Mouse (Mus musculus): ENCODE measurements around the gene Pus1. TPM values are rescaled to one million over a fixed set of nuclear protein-coding genes. Genes with fewer than 3 reads are reported as not detected.

Pus1 gene
- polyA plus RNA-seq, 2 experiments, result 17.2 to 23.9 TPM

DNA sequence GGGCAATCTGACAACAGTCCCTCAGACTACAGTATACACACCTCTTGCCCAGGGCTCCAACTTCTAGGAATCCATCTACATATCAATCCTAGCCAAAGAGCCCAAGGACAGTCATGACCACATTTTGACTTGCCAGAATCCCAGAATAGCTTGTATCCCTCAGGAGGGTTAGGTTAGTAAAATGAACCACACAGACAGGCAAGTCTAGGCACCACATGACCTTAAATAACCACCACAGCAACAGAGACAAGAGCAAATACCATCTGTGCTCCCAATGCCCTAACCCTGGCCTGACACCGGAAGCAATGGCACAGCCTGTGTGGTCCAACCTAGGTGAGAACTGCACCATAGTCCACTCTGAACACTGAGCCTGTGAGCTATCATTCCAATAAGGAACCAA lies 26.2 kb upstream of the Pus1 start:
- Histone ChIP-seq H3K4me3 (ENCODE audit: insufficient read depth in 1 of 2, low read depth in 2 of 2, low read length in 2 of 2) (no peak overlapping the region), H3K27ac (peak overlapping the region; percentile 21; the same call in 1 of the 2 replicates), H3K9ac (replicated peaks) (no peak overlapping the region; the same call in 1 of the 2 replicates), H3K9me3 (ENCODE audit: control insufficient read depth, low read length) (no peaks in the 10 kb centered on the region), H3K27me3 (ENCODE audit: control insufficient read depth, insufficient read depth, low read length) (no peaks in the 10 kb centered on the region), H3K36me3 (replicated peaks; ENCODE audit: control insufficient read depth, insufficient read depth, low read depth) (peaks cover 12% of the 10 kb centered on the region; the same call in 1 of the 2 replicates), H3K4me1 (replicated peaks; ENCODE audit: control insufficient read depth in 2 of 2, insufficient read depth in 2 of 2, low read length in 1 of 2) (peaks cover 23 to 46% of the 10 kb centered on the region in 2 experiments), H3K4me2 (ENCODE audit: low read depth) (peak overlapping the region; percentile 85)
- ATAC-seq (ENCODE audit: insufficient read depth) (no peak), DNase-seq (ENCODE audit: low read depth in 3 of 3, low spot score in 3 of 3) (no peak)
- WGBS (ENCODE audit: insufficient replicate concordance), result 91% methylated on average over 1 of the region's 1 CpGs
- TF ChIP-seq EP300 (IDR thresholded peaks at IDR 0.05; ENCODE audit: low read depth) (no peak), CTCF (IDR thresholded peaks at IDR 0.05; ENCODE audit: low read depth) (no peak)

DNA sequence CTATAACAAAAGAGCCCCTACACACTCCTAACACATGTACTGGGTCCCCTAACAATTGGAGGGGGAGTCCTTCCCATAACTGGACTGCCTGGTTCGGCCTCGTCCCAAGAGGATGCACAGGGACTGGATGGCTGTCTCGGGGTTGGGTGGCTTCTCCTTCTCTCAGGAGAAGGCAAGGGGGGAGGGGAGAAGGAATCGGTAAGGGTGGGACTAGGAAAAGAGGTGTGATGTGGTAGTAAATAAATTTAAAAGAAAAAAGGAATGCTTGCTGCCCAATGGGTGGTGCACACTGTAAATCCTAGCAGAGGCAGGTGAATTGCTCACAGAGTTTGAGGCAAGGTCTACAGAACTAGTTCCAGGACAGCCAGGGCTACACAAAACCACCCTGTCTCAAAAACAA lies 25.7 kb upstream of the Pus1 start:
- peaks cover 12% of the 10 kb centered on the region; the same call in 1 of the 2 replicates for H3K36me3 ChIP-seq (replicated peaks; ENCODE audit: control insufficient read depth, insufficient read depth, low read depth)
- 84% methylated on average over 4 of the region's 4 CpGs for WGBS (ENCODE audit: insufficient replicate concordance)

DNA sequence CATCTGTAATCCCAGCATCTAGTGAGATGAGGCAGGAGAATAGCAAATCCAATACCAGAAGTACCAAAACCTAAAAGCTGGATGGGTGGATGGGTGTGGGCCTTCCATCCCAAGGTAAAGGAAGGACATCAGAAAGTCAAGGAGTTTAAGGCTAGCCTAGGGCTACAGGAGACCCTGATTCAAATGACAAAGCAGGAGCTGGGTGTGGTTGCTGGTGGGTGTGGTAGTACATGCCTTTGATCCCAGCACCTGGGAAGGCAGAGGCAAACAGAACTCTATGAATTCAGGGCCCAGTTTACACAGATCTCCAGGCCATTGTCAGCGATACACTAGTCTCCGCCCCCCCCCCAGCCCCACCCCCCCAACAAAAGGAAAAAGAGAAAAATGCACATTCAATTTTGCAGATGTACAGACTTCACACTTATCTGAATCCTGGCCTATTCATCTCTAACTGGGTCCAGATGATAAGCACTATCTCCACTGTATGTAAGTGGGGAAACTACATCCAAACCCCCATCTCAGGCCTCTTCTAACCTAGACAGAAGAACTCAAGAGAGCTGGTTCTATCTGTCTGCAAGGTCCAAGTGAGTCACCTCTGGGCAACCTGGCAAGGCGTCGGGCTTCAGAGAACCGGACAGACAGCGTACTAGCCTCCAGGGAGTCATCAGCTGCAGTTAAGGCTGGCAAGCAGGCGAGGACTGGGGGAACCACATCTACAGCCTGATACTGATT lies 23.7 kb upstream of the Pus1 start:
- H3K9ac ChIP-seq (replicated peaks), result 0 out of 2 replicates have a peak overlapping the region, but pooled peaks have one; percentile 37
- ATAC-seq (ENCODE audit: insufficient read depth) (0 out of 2 replicates have a peak, but pooled peaks have one; percentile 12), DNase-seq (ENCODE audit: low read depth in 3 of 3, low spot score in 3 of 3) (no peak)
- H3K9me3 ChIP-seq (ENCODE audit: control insufficient read depth, low read length), result no peaks in the 10 kb centered on the region
- H3K27ac ChIP-seq, result peak overlapping the region; percentile 26
- TF ChIP-seq EP300 (IDR thresholded peaks at IDR 0.05; ENCODE audit: low read depth), result peak; percentile 40; the same call in 1 of the 2 replicates
- no peak for TF ChIP-seq CTCF (IDR thresholded peaks at IDR 0.05; ENCODE audit: low read depth)
- H3K4me2 ChIP-seq (ENCODE audit: low read depth), result peak overlapping the region; percentile 50
- peak overlapping the region in 1 of 2 experiments; percentile 21; a peak in 1 of 4 replicates for H3K4me3 ChIP-seq (ENCODE audit: insufficient read depth in 1 of 2, low read depth in 2 of 2, low read length in 2 of 2)
- WGBS (ENCODE audit: insufficient replicate concordance), result 24% methylated on average over 7 of the region's 7 CpGs
- no peaks in the 10 kb centered on the region for H3K27me3 ChIP-seq (ENCODE audit: control insufficient read depth, insufficient read depth, low read length)
- H3K4me1 ChIP-seq (replicated peaks; ENCODE audit: control insufficient read depth in 2 of 2, insufficient read depth in 2 of 2, low read length in 1 of 2), result peaks cover 25 to 50% of the 10 kb centered on the region in 2 experiments
- peaks cover 12% of the 10 kb centered on the region for H3K36me3 ChIP-seq (replicated peaks; ENCODE audit: control insufficient read depth, insufficient read depth, low read depth)

More for the DNA sequence above, 25.7 kb upstream of the Pus1 start:
- H3K27me3 ChIP-seq (ENCODE audit: control insufficient read depth, insufficient read depth, low read length), result no peaks in the 10 kb centered on the region
- DNase-seq (ENCODE audit: low read depth in 3 of 3, low spot score in 3 of 3) (no peak), ATAC-seq (ENCODE audit: insufficient read depth) (no peak)
- H3K9me3 ChIP-seq (ENCODE audit: control insufficient read depth, low read length), result no peaks in the 10 kb centered on the region
- no peak overlapping the region for H3K4me2 ChIP-seq (ENCODE audit: low read depth)
- no peak overlapping the region for H3K27ac ChIP-seq
- no peak overlapping the region for H3K9ac ChIP-seq (replicated peaks)
- peaks cover 23 to 46% of the 10 kb centered on the region in 2 experiments for H3K4me1 ChIP-seq (replicated peaks; ENCODE audit: control insufficient read depth in 2 of 2, insufficient read depth in 2 of 2, low read length in 1 of 2)
- no peak for TF ChIP-seq EP300 (IDR thresholded peaks at IDR 0.05; ENCODE audit: low read depth)
- no peak for TF ChIP-seq CTCF (IDR thresholded peaks at IDR 0.05; ENCODE audit: low read depth)
- H3K4me3 ChIP-seq (ENCODE audit: insufficient read depth in 1 of 2, low read depth in 2 of 2, low read length in 2 of 2), result no peak overlapping the region

DNA sequence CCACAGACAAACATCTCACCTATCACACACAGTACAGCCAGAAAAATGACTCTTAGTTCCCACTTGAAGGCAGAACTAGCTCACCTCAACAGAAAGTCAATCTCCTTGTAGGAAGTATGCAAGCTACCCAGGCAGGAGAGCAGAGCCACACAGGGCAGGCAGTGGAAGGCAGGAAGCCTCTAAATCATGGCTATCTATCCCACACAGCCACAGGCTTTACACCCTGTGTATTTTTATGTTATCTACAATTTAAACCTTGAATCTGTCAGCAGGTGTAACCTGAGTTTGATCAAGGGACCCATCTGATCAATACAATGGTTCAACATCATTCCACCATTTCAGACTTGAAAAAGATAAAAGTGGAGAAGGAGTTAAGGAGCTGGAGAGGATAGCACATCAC lies 22.4 kb upstream of the Pus1 start:
- H3K9me3 ChIP-seq (ENCODE audit: control insufficient read depth, low read length), result no peaks in the 10 kb centered on the region
- H3K27ac ChIP-seq, result no peak overlapping the region
- DNase-seq (ENCODE audit: low read depth in 3 of 3, low spot score in 3 of 3) (no peak), ATAC-seq (ENCODE audit: insufficient read depth) (no peak)
- H3K4me1 ChIP-seq (replicated peaks; ENCODE audit: control insufficient read depth in 2 of 2, insufficient read depth in 2 of 2, low read length in 1 of 2), result peaks cover 25 to 48% of the 10 kb centered on the region in 2 experiments
- no peak for TF ChIP-seq CTCF (IDR thresholded peaks at IDR 0.05; ENCODE audit: low read depth)
- peak; percentile 22; the same call in 1 of the 2 replicates for TF ChIP-seq EP300 (IDR thresholded peaks at IDR 0.05; ENCODE audit: low read depth)
- no peak overlapping the region for H3K4me3 ChIP-seq (ENCODE audit: insufficient read depth in 1 of 2, low read depth in 2 of 2, low read length in 2 of 2)
- no peaks in the 10 kb centered on the region for H3K27me3 ChIP-seq (ENCODE audit: control insufficient read depth, insufficient read depth, low read length)
- no peak overlapping the region for H3K4me2 ChIP-seq (ENCODE audit: low read depth)
- H3K9ac ChIP-seq (replicated peaks), result no peak overlapping the region
- peaks cover 23% of the 10 kb centered on the region for H3K36me3 ChIP-seq (replicated peaks; ENCODE audit: control insufficient read depth, insufficient read depth, low read depth)

DNA sequence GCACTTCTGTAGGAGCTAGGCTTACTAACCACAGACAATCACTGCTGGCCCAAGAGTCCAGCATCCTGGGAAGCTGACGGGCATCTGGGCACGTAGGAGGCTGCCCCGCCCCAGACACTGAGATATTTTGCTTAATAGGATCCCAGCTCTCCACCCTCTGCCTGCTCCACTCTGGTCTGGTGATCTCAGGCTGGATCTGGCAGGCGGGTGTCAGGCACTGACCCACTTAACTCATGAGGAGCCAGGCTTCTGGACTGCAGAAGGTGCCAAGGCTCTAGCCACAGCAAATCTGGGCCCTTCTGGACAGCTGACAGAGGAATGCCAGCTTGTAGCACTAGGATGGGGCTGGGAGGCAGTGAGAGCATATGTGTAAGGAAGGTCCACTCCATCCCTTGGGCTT lies 21.7 kb upstream of the Pus1 start:
- Histone ChIP-seq H3K9me3 (ENCODE audit: control insufficient read depth, low read length) (no peaks in the 10 kb centered on the region), H3K27me3 (ENCODE audit: control insufficient read depth, insufficient read depth, low read length) (no peaks in the 10 kb centered on the region), H3K4me3 (ENCODE audit: insufficient read depth in 1 of 2, low read depth in 2 of 2, low read length in 2 of 2) (no peak overlapping the region), H3K27ac (no peak overlapping the region), H3K9ac (replicated peaks) (no peak overlapping the region), H3K4me2 (ENCODE audit: low read depth) (no peak overlapping the region), H3K36me3 (replicated peaks; ENCODE audit: control insufficient read depth, insufficient read depth, low read depth) (peaks cover 28% of the 10 kb centered on the region), H3K4me1 (replicated peaks; ENCODE audit: control insufficient read depth in 2 of 2, insufficient read depth in 2 of 2, low read length in 1 of 2) (peaks cover 22 to 46% of the 10 kb centered on the region in 2 experiments)
- TF ChIP-seq CTCF (IDR thresholded peaks at IDR 0.05; ENCODE audit: low read depth), result no peak
- no peak for TF ChIP-seq EP300 (IDR thresholded peaks at IDR 0.05; ENCODE audit: low read depth)
- WGBS (ENCODE audit: insufficient replicate concordance), result 83% methylated on average over 4 of the region's 4 CpGs
- no peak for DNase-seq (ENCODE audit: low read depth in 3 of 3, low spot score in 3 of 3)
- ATAC-seq (ENCODE audit: insufficient read depth), result no peak

Measured in liver, embryonic 14.5 days (tissue).